Mouse (Mus musculus) liver, adult 2 months (tissue): ENCODE results near the gene Atp8a2. TPM values are rescaled to one million over a fixed set of nuclear protein-coding genes. Genes with fewer than 3 reads are reported as not detected.

Source experiments
- DNase-seq: peaks from one replicate; pipeline ENCODE4 v3.0.0-alpha.2; 2011; ENCODE audit warnings: low read depth, low spot score; ENCODE audit errors: extremely low read depth
- H3K27ac ChIP-seq: fragments of 200-500 bp; replicated peaks from 2 replicates; pipeline ENCODE4 v1.5.1; 2012; ENCODE audit warnings: low read depth, mild to moderate bottlenecking, control low read depth, inconsistent platforms, low read length; ENCODE audit not compliant: insufficient read depth
- H3K27me3 ChIP-seq: fragments of 200-500 bp; 2 replicates; pipeline ENCODE4 v1.6.1; 2012; ENCODE audit warnings: mild to moderate bottlenecking, moderate library complexity, low read length, inconsistent platforms; ENCODE audit not compliant: control insufficient read depth, insufficient read depth
- H3K36me3 ChIP-seq: fragments of 200-500 bp; 2 replicates; pipeline ENCODE4 v1.6.1; 2012; ENCODE audit warnings: low read length, inconsistent platforms; ENCODE audit not compliant: control insufficient read depth, insufficient read depth
- H3K4me1 ChIP-seq: fragments of 200-500 bp; 2 replicates; pipeline ENCODE4 v1.6.1; 2011; ENCODE audit warnings: low read length; ENCODE audit not compliant: control insufficient read depth, insufficient read depth
- H3K4me3 ChIP-seq: fragments of 200-500 bp; 2 replicates; pipeline ENCODE4 v1.5.1; 2011; ENCODE audit warnings: low read depth, mild to moderate bottlenecking, control low read depth, low read length, moderate library complexity; ENCODE audit not compliant: insufficient read depth
- H3K79me2 ChIP-seq: fragments of 200-500 bp; 2 replicates; pipeline ENCODE4 v1.6.1; 2012; ENCODE audit warnings: inconsistent platforms, mild to moderate bottlenecking, low read length, moderate library complexity; ENCODE audit not compliant: control insufficient read depth, insufficient read depth
- H3K9ac ChIP-seq: fragments of 200-500 bp; 2 replicates; pipeline ENCODE4 v1.6.1; 2012; ENCODE audit warnings: low read depth, mild to moderate bottlenecking, control low read depth, inconsistent platforms, low read length
- CTCF ChIP-seq: fragments of 200-500 bp; IDR thresholded peaks from 2 replicates; pipeline ENCODE4 v1.5.1; 2011; ENCODE audit warnings: low read depth, low read length, control low read depth
- POLR2A ChIP-seq: fragments of 200-500 bp; IDR thresholded peaks from 2 replicates; pipeline ENCODE4 v1.6.1; 2011; ENCODE audit warnings: low read length, control low read depth; ENCODE audit not compliant: insufficient read depth; ENCODE audit errors: extremely low read depth
- WGBS: fragments of 180-500 bp; shearing (Covaris S2); methylation state at CpG from one replicate; pipeline ENCODE4 v1.1.7; 2018; 5-methylcytosine and 5-hydroxymethylcytosine counted together
- polyA plus RNA-seq: library from polyadenylated mRNA; depleted of rRNA; stranded (reverse); fragments of >200 nt; gene quantifications from 2 replicates; pipeline ENCODE4 v1.2.3, GENCODE M21; 2012
- total RNA-seq: library from RNA; depleted of rRNA; stranded (reverse); fragments of >200 nt; gene quantifications from 2 replicates; pipeline ENCODE4 v1.2.3, GENCODE M21; 2014

Atp8a2 gene
- total and polyA plus RNA-seq, 2 experiments = 0.02 to 0.18 TPM

GRCm38 (mm10) chr14:59793841-59794240, 403.1 kb downstream of the Atp8a2 start:
- WGBS = 79% methylated on average over 10 of the region's 10 CpGs
- TF ChIP-seq CTCF = no peak
- no peak for TF ChIP-seq POLR2A
- no peaks in the 10 kb centered on the region for H3K36me3 ChIP-seq

GRCm38 (mm10) chr14:59783348-59784341, 413.3 kb downstream of the Atp8a2 start:
- no peak for DNase-seq
- 87% methylated on average over 11 of the region's 11 CpGs for WGBS
- no peaks in the 10 kb centered on the region for H3K4me1 ChIP-seq
- TF ChIP-seq CTCF = no peak
- TF ChIP-seq POLR2A = no peak
- no peak overlapping the region for H3K4me3 ChIP-seq
- no peak overlapping the region for H3K27ac ChIP-seq
- no peaks in the 10 kb centered on the region for H3K27me3 ChIP-seq
- H3K9ac ChIP-seq = no peak overlapping the region
- H3K36me3 ChIP-seq = no peaks in the 10 kb centered on the region
- H3K79me2 ChIP-seq = no peaks in the 10 kb centered on the region

More at GRCm38 (mm10) chr14:59793841-59794240, 403.1 kb downstream of the Atp8a2 start:
- H3K27ac ChIP-seq = no peak overlapping the region
- no peaks in the 10 kb centered on the region for H3K79me2 ChIP-seq
- no peaks in the 10 kb centered on the region for H3K4me1 ChIP-seq
- H3K27me3 ChIP-seq = no peaks in the 10 kb centered on the region
- no peak overlapping the region for H3K4me3 ChIP-seq
- no peak overlapping the region for H3K9ac ChIP-seq
- DNase-seq = no peak

- Histone ChIP-seq H3K36me3 (no peaks in the 10 kb centered on the region), H3K9ac (no peak overlapping the region), H3K4me3 (no peak overlapping the region), H3K27ac (no peak overlapping the region), H3K79me2 (no peaks in the 10 kb centered on the region), H3K27me3 (no peaks in the 10 kb centered on the region), H3K4me1 (no peaks in the 10 kb centered on the region)
- 97% methylated on average over 9 of the region's 9 CpGs for WGBS
- TF ChIP-seq POLR2A = no peak
- no peak for TF ChIP-seq CTCF
- no peak for DNase-seq
Measured at GRCm38 (mm10) chr14:59780391-59780790, 416.6 kb downstream of the Atp8a2 start.

DNA sequence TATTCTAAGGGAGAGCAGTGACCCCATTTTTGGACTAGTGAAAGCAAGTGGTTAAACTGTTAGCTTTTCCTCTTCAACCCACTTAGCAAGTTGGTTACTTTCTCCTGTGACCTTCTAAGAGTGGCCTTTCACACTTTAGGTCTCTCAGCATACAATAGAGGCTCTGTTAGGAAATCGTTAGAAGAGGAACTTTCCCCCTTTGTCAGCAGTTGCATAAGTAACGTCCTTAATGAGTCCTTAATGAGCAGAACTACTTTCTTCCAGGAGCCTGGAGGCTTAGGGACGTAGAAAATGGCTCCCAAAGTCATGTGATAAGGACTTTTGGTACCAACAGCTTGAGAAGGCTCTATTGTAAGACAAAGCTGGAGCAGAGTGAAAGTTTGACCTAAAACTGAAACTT, 434.8 kb downstream of the Atp8a2 start:
- Histone ChIP-seq H3K27ac (no peak overlapping the region), H3K4me3 (no peak overlapping the region), H3K4me1 (no peaks in the 10 kb centered on the region), H3K27me3 (no peaks in the 10 kb centered on the region), H3K36me3 (no peaks in the 10 kb centered on the region), H3K9ac (no peak overlapping the region), H3K79me2 (no peaks in the 10 kb centered on the region)
- no peak for TF ChIP-seq POLR2A
- TF ChIP-seq CTCF = no peak
- DNase-seq = no peak
- WGBS = 76% methylated on average over 3 of the region's 3 CpGs

DNA sequence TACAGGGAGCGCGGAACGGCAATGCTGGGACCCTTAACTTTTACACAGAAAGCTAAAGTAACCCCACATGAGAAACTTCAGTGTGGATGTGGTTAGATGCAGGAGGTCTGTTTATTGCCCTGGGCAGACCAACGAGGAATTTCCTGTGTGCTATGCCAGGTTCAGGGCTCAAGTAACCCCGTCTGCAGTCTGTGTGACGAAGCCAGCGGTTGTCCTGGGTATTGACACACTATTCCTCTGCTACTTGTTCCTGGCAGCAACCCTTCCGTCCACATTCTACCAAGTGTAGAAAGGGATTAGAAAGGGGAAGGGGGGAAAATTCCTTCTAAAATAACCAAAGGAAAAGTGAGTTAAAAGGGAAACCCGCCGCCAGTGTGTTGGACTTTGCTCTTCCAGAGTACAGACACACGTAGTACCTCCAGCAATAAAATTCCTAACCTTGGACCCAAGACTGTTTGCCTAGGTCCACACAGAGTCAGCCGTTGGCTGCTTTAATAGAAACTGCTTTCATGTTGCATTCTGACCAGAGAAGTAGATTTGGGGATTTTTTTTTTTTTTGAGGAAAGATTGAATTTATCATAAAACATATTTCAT, 437.0 kb downstream of the Atp8a2 start:
- TF ChIP-seq CTCF (no peak), POLR2A (no peak)
- peak; percentile 33 for DNase-seq
- H3K27ac ChIP-seq = no peak overlapping the region
- H3K27me3 ChIP-seq = no peaks in the 10 kb centered on the region
- 39% methylated on average over 12 of the region's 12 CpGs for WGBS
- H3K4me3 ChIP-seq = no peak overlapping the region
- H3K79me2 ChIP-seq = no peaks in the 10 kb centered on the region
- H3K4me1 ChIP-seq = no peaks in the 10 kb centered on the region
- H3K36me3 ChIP-seq = no peaks in the 10 kb centered on the region
- no peak overlapping the region for H3K9ac ChIP-seq
